Mouse (Mus musculus) ES-Bruce4 (cell line): ENCODE data around the gene Olfr1442.

ENCODE experiments used
- CTCF ChIP-seq: IDR thresholded peaks from one replicate; pipeline ENCODE4 v1.8.1; 2011; ENCODE audit warnings: low read depth, low read length
- EP300 ChIP-seq: IDR thresholded peaks from 2 replicates; pipeline ENCODE4 v1.6.1; 2011; ENCODE audit warnings: low read depth, low read length; ENCODE audit not compliant: insufficient read depth
- POLR2A ChIP-seq: IDR thresholded peaks from one replicate; pipeline ENCODE4 v1.8.1; 2011; ENCODE audit warnings: low read length; ENCODE audit not compliant: insufficient read depth

DNA sequence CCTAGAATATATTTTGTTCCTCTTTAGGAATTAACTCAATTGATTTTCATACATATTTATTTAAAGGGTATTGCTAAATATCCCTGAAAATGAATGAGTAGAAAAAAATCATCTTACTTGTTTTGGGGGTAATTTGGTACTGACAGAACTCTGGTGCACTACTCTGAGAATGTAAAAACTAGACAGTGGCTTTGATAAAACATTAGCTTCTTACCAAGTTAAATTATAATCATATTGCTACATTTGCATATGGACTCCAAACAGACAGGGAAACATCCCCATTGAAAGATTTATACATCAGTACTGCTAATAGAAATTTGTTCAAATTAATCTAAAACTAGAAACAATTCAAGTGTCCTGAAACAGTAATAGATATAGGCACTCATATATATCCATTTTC is 15.0 kb downstream of the Olfr1442 start:
- TF ChIP-seq POLR2A (no peak), EP300 (no peak), CTCF (no peak)
